Mouse (Mus musculus) embryonic fibroblast, embryonic 13.5 days (primary cell): ENCODE results near the gene Gm4881. TPM values are rescaled to one million over a fixed set of nuclear protein-coding genes. Genes with fewer than 3 reads are reported as not detected.

ENCODE experiments used
- H3K27ac ChIP-seq: 2 replicates; pipeline ENCODE4 v1.5.1; 2012; ENCODE audit warnings: low read length, control low read depth, inconsistent platforms; ENCODE audit not compliant: insufficient read depth
- H3K4me1 ChIP-seq: 2 replicates; pipeline ENCODE4 v1.6.1; 2011; ENCODE audit warnings: low read length; ENCODE audit not compliant: control insufficient read depth, insufficient read depth
- H3K4me3 ChIP-seq: 2 replicates; pipeline ENCODE4 v1.5.1; 2011; ENCODE audit warnings: mild to moderate bottlenecking, control low read depth, low read length; ENCODE audit not compliant: insufficient read depth
- CTCF ChIP-seq: IDR thresholded peaks from 2 replicates; pipeline ENCODE4 v1.5.1; 2011; ENCODE audit warnings: mild to moderate bottlenecking, control low read depth, low read length, moderate library complexity, borderline replicate concordance; ENCODE audit not compliant: insufficient read depth
- POLR2A ChIP-seq: IDR thresholded peaks from 2 replicates; pipeline ENCODE4 v1.6.1; 2011; ENCODE audit warnings: low read depth, mild to moderate bottlenecking, control low read depth, low read length, moderate library complexity
- polyA plus RNA-seq: library from polyadenylated mRNA; stranded (reverse); fragments of >200 nt; gene quantifications from 2 replicates; pipeline ENCODE4 v1.2.4, GENCODE M21; 2011; ENCODE audit warnings: low read depth; ENCODE audit not compliant: missing spikeins, insufficient read length

Gene Gm4881
- polyA plus RNA-seq, 1 experiment, result not detected

- Histone ChIP-seq H3K4me1 (no peaks in the 10 kb centered on the region; the same call in 1 of the 2 replicates), H3K4me3 (peak overlapping the region; percentile 76), H3K27ac (no peak overlapping the region)
- TF ChIP-seq POLR2A (no peak), CTCF (no peak)
Observed at GRCm38 (mm10) chr7:24887096-24887495, 57.2 kb downstream of the Gm4881 start.

- no peaks in the 10 kb centered on the region; the same call in 1 of the 2 replicates for H3K4me1 ChIP-seq
- TF ChIP-seq POLR2A (no peak), CTCF (no peak)
- no peak overlapping the region for H3K27ac ChIP-seq
- H3K4me3 ChIP-seq, result peak overlapping the region; percentile 76
Observed at GRCm38 (mm10) chr7:24886308-24886633, 58.0 kb downstream of the Gm4881 start.

- no peak; the same call in 1 of the 2 replicates for TF ChIP-seq POLR2A
- TF ChIP-seq CTCF, result no peak
- H3K27ac ChIP-seq, result peak overlapping the region; percentile 62; the same call in 1 of the 2 replicates
- no peaks in the 10 kb centered on the region; the same call in 1 of the 2 replicates for H3K4me1 ChIP-seq
- peak overlapping the region; percentile 76 for H3K4me3 ChIP-seq
Observed at GRCm38 (mm10) chr7:24885468-24886307, 58.6 kb downstream of the Gm4881 start.

GRCm38 (mm10) chr7:24884693-24885291 lies 59.5 kb downstream of the Gm4881 start:
- no peaks in the 10 kb centered on the region; the same call in 1 of the 2 replicates for H3K4me1 ChIP-seq
- peak overlapping the region; percentile 62 for H3K27ac ChIP-seq
- peak overlapping the region; percentile 76 for H3K4me3 ChIP-seq
- no peak for TF ChIP-seq CTCF
- TF ChIP-seq POLR2A, result 0 out of 2 replicates have a peak, but pooled peaks have one; percentile 27

- Histone ChIP-seq H3K4me1 (no peaks in the 10 kb centered on the region; the same call in 1 of the 2 replicates), H3K4me3 (peak within 1 kb of the TSS; percentile 76), H3K27ac (peak within 1 kb of the TSS; percentile 77)
- 0 out of 2 replicates have a peak, but pooled peaks have one; percentile 6 for TF ChIP-seq CTCF
- peak; percentile 93 for TF ChIP-seq POLR2A
Observed at GRCm38 (mm10) chr7:24883896-24884692, 60.2 kb downstream of the Gm4881 start, which contains the start of gene Rps19. Gene Rps19, plus strand, starts transcription at chr7:24884371.

- Histone ChIP-seq H3K4me1 (no peaks in the 10 kb centered on the region; the same call in 1 of the 2 replicates), H3K4me3 (no peak overlapping the region), H3K27ac (no peak overlapping the region)
- TF ChIP-seq CTCF, result no peak
- TF ChIP-seq POLR2A, result no peak
Observed at GRCm38 (mm10) chr7:24882416-24883199, 61.7 kb downstream of the Gm4881 start.

- Histone ChIP-seq H3K4me3 (no peak overlapping the region), H3K4me1 (no peaks in the 10 kb centered on the region), H3K27ac (no peak overlapping the region)
- TF ChIP-seq POLR2A (no peak), CTCF (no peak)
Observed at GRCm38 (mm10) chr7:24879620-24880019, 64.7 kb downstream of the Gm4881 start.

- Histone ChIP-seq H3K4me3 (no peak overlapping the region), H3K27ac (no peak overlapping the region), H3K4me1 (no peaks in the 10 kb centered on the region)
- TF ChIP-seq CTCF (no peak), POLR2A (no peak)
Observed at GRCm38 (mm10) chr7:24877588-24877987, 66.7 kb downstream of the Gm4881 start.

Other genes with a start within 250 kb of the Gm4881 start
- gene BC049730, start 235.3 kb downstream of the Gm4881 start, polyA plus RNA-seq, result not detected in 2 replicates
- not detected in 2 replicates for gene Gm4763, start 217.6 kb downstream of the Gm4881 start, polyA plus RNA-seq
- not detected in 2 replicates for gene Cd177, start 184.2 kb downstream of the Gm4881 start, polyA plus RNA-seq
- not detected in 2 replicates for gene Ceacam10, start 167.3 kb downstream of the Gm4881 start, polyA plus RNA-seq
- gene Gm9844, start 82.3 kb downstream of the Gm4881 start, polyA plus RNA-seq, result 9.9 and 35.2 TPM in 2 replicates
- not detected in 2 replicates for gene Lypd4, start 74.6 kb downstream of the Gm4881 start, polyA plus RNA-seq
- gene Dmrtc2, start 74.4 kb downstream of the Gm4881 start, polyA plus RNA-seq, result not detected in 2 replicates
- gene Rps19, start 60.1 kb downstream of the Gm4881 start, polyA plus RNA-seq, result 1,421 and 1,560 TPM in 2 replicates
- not detected in 2 replicates for gene Cd79a, start 47.1 kb downstream of the Gm4881 start, polyA plus RNA-seq
- 65.6 and 68.7 TPM in 2 replicates for gene Arhgef1, start 41.6 kb downstream of the Gm4881 start, polyA plus RNA-seq
- gene Rabac1, start 28.3 kb upstream of the Gm4881 start, polyA plus RNA-seq, result 105 and 117 TPM in 2 replicates
- 0.19 and 0.35 TPM in 2 replicates for gene Atp1a3, start 61.5 kb upstream of the Gm4881 start, polyA plus RNA-seq
- 31.6 and 45.3 TPM in 2 replicates for gene Grik5, start 127.9 kb upstream of the Gm4881 start, polyA plus RNA-seq
- gene Zfp574, start 128.1 kb upstream of the Gm4881 start, polyA plus RNA-seq, result 10.3 and 11.0 TPM in 2 replicates
- 0.07 and 0.68 TPM in 2 replicates for gene Pou2f2, start 235.2 kb upstream of the Gm4881 start, polyA plus RNA-seq